Mouse (Mus musculus): ENCODE data around the gene Gng7.

The Gng7 gene

GRCm38 (mm10) chr10:80900318-80901247, 114.2 kb downstream of the Gng7 start, which contains the start of gene Timm13:
Gene Timm13, minus strand, starts transcription at chr10:80900969.
- peak; percentile 96 to 97 for DNase-seq (ENCODE audit: low spot score in 2 of 2)

- DNase-seq (ENCODE audit: low spot score in 2 of 2) = no peak
Observed at GRCm38 (mm10) chr10:80899591-80900317, 115.0 kb downstream of the Gng7 start.

- DNase-seq (ENCODE audit: low spot score in 2 of 2) = no peak
Observed at GRCm38 (mm10) chr10:80899074-80899473, 115.7 kb downstream of the Gng7 start.
